Mouse (Mus musculus): ENCODE results near the gene Klc3.

DNA sequence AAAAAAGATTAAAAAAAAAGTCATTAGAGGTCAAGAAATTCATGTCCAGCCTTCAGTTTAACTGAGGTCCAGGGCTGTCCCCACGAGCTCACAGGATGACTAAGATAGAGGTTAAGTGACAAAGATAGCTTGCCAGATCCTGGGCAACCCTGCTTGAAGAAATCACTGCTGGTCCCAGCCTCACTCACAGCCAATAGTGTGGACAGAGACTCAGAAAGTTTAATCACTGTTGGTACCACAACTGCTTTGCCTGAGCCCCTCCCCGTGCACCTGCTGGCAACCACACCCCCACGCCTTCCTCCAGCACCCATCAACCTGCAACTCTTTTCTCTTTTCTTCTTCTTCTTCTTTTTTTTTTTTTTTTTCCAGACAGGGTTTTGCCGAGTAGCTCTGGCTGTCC, 20.1 kb upstream of the Klc3 start:
- TF ChIP-seq POLR2A (IDR thresholded peaks at IDR 0.05; ENCODE audit: borderline replicate concordance, insufficient read depth, low read length) = no peak
- no peak for TF ChIP-seq CTCF (IDR thresholded peaks at IDR 0.05; ENCODE audit: borderline replicate concordance, insufficient read depth, low read depth, low read length)
